Mouse (Mus musculus): ENCODE data around the gene Cntn3. TPM values are rescaled to one million over a fixed set of nuclear protein-coding genes. Genes with fewer than 3 reads are reported as not detected.
A peak's percentile ranks its signal among the peaks of the same experiment; 100 is the strongest.

Cntn3 gene
- polyA plus RNA-seq, 1 experiment from 2014 or later, result 1.6 TPM

GRCm38 (mm10) chr6:102421781-102422180 lies 151.1 kb downstream of the Cntn3 start:
- Histone ChIP-seq H3K4me2 (replicated peaks) (no peak overlapping the region), H3K4me3 (no peak overlapping the region), H3K9me3 (no peaks in the 10 kb centered on the region), H3K27ac (replicated peaks) (no peak overlapping the region), H3K36me3 (no peaks in the 10 kb centered on the region), H3K4me1 (no peaks in the 10 kb centered on the region), H3K9ac (replicated peaks) (no peak overlapping the region), H3K27me3 (no peaks in the 10 kb centered on the region)
- 0 out of 2 replicates have a peak, but pooled peaks have one; percentile 26 for ATAC-seq (replicated peaks)
- 12% methylated on average over 1 of the region's 1 CpGs for WGBS

- H3K27ac ChIP-seq (replicated peaks), result no peak overlapping the region
- H3K4me2 ChIP-seq (replicated peaks), result no peak overlapping the region
- H3K4me3 ChIP-seq, result no peak overlapping the region
- H3K9me3 ChIP-seq, result no peaks in the 10 kb centered on the region
- no peaks in the 10 kb centered on the region for H3K36me3 ChIP-seq
- H3K27me3 ChIP-seq, result no peaks in the 10 kb centered on the region
- no peaks in the 10 kb centered on the region for H3K4me1 ChIP-seq
- WGBS, result 75% methylated on average over 4 of the region's 4 CpGs
- H3K9ac ChIP-seq (replicated peaks), result no peak overlapping the region
- ATAC-seq (replicated peaks), result no peak
Observed at GRCm38 (mm10) chr6:102388590-102388989, 184.3 kb downstream of the Cntn3 start.

GRCm38 (mm10) chr6:102372112-102372511 lies 200.8 kb downstream of the Cntn3 start:
- Histone ChIP-seq H3K9ac (replicated peaks) (no peak overlapping the region), H3K4me3 (no peak overlapping the region), H3K4me2 (replicated peaks) (no peak overlapping the region), H3K4me1 (peaks cover 7% of the 10 kb centered on the region; the same call in 1 of the 2 replicates), H3K9me3 (no peaks in the 10 kb centered on the region), H3K36me3 (no peaks in the 10 kb centered on the region), H3K27ac (replicated peaks) (no peak overlapping the region), H3K27me3 (no peaks in the 10 kb centered on the region)
- no peak for ATAC-seq (replicated peaks)
- WGBS, result 0% methylated on average over 1 of the region's 1 CpGs

- Histone ChIP-seq H3K27me3 (no peaks in the 10 kb centered on the region), H3K9ac (replicated peaks) (no peak overlapping the region), H3K27ac (replicated peaks) (no peak overlapping the region), H3K4me2 (replicated peaks) (no peak overlapping the region), H3K36me3 (no peaks in the 10 kb centered on the region), H3K4me3 (no peak overlapping the region), H3K4me1 (no peaks in the 10 kb centered on the region), H3K9me3 (no peaks in the 10 kb centered on the region)
- ATAC-seq (replicated peaks), result no peak
Observed at GRCm38 (mm10) chr6:102363880-102364279, 209.0 kb downstream of the Cntn3 start.

- no peaks in the 10 kb centered on the region for H3K36me3 ChIP-seq
- no peaks in the 10 kb centered on the region for H3K9me3 ChIP-seq
- no peak overlapping the region for H3K9ac ChIP-seq (replicated peaks)
- no peaks in the 10 kb centered on the region for H3K4me1 ChIP-seq
- no peak overlapping the region for H3K4me2 ChIP-seq (replicated peaks)
- no peak overlapping the region for H3K27ac ChIP-seq (replicated peaks)
- WGBS, result 82% methylated on average over 3 of the region's 3 CpGs
- no peak for ATAC-seq (replicated peaks)
- H3K27me3 ChIP-seq, result no peaks in the 10 kb centered on the region
- no peak overlapping the region for H3K4me3 ChIP-seq
Observed at GRCm38 (mm10) chr6:102363291-102363832, 209.5 kb downstream of the Cntn3 start.

GRCm38 (mm10) chr6:102332144-102332543 lies 240.8 kb downstream of the Cntn3 start:
- no peaks in the 10 kb centered on the region for H3K4me1 ChIP-seq
- H3K4me3 ChIP-seq, result no peak overlapping the region
- no peaks in the 10 kb centered on the region for H3K9me3 ChIP-seq
- no peaks in the 10 kb centered on the region for H3K36me3 ChIP-seq
- H3K27ac ChIP-seq (replicated peaks), result no peak overlapping the region
- no peak overlapping the region for H3K9ac ChIP-seq (replicated peaks)
- 69% methylated on average over 3 of the region's 3 CpGs for WGBS
- no peak overlapping the region for H3K4me2 ChIP-seq (replicated peaks)
- ATAC-seq (replicated peaks), result no peak
- no peaks in the 10 kb centered on the region for H3K27me3 ChIP-seq

- no peak overlapping the region for H3K27ac ChIP-seq (replicated peaks)
- no peaks in the 10 kb centered on the region for H3K36me3 ChIP-seq
- no peaks in the 10 kb centered on the region for H3K27me3 ChIP-seq
- no peak overlapping the region for H3K4me3 ChIP-seq
- ATAC-seq (replicated peaks), result no peak
- no peak overlapping the region for H3K9ac ChIP-seq (replicated peaks)
- H3K9me3 ChIP-seq, result no peaks in the 10 kb centered on the region
- WGBS, result 74% methylated on average over 2 of the region's 2 CpGs
- no peak overlapping the region for H3K4me2 ChIP-seq (replicated peaks)
- no peaks in the 10 kb centered on the region for H3K4me1 ChIP-seq
Observed at GRCm38 (mm10) chr6:102326711-102327110, 246.2 kb downstream of the Cntn3 start.

- Histone ChIP-seq H3K4me2 (replicated peaks) (no peak overlapping the region), H3K9me3 (no peaks in the 10 kb centered on the region), H3K27ac (replicated peaks) (no peak overlapping the region), H3K4me3 (no peak overlapping the region), H3K9ac (replicated peaks) (no peak overlapping the region), H3K36me3 (no peaks in the 10 kb centered on the region), H3K4me1 (no peaks in the 10 kb centered on the region), H3K27me3 (no peaks in the 10 kb centered on the region)
- peak; percentile 74 for ATAC-seq (replicated peaks)
- 45% methylated on average over 4 of the region's 4 CpGs for WGBS
Observed at GRCm38 (mm10) chr6:102322614-102323284, 250.2 kb downstream of the Cntn3 start.

- no peaks in the 10 kb centered on the region for H3K4me1 ChIP-seq
- no peaks in the 10 kb centered on the region for H3K36me3 ChIP-seq
- no peak overlapping the region for H3K9ac ChIP-seq (replicated peaks)
- no peak overlapping the region for H3K4me3 ChIP-seq
- no peak overlapping the region for H3K27ac ChIP-seq (replicated peaks)
- H3K4me2 ChIP-seq (replicated peaks), result no peak overlapping the region
- ATAC-seq (replicated peaks), result no peak
- no peaks in the 10 kb centered on the region for H3K27me3 ChIP-seq
- H3K9me3 ChIP-seq, result no peaks in the 10 kb centered on the region
- 62% methylated on average over 3 of the region's 3 CpGs for WGBS
Observed at GRCm38 (mm10) chr6:102319755-102320154, 253.1 kb downstream of the Cntn3 start.

GRCm38 (mm10) chr6:102282889-102283288 lies 290.0 kb downstream of the Cntn3 start:
- ATAC-seq (replicated peaks), result no peak
- Histone ChIP-seq H3K9ac (replicated peaks) (no peak overlapping the region), H3K4me2 (replicated peaks) (no peak overlapping the region), H3K9me3 (no peaks in the 10 kb centered on the region), H3K36me3 (no peaks in the 10 kb centered on the region), H3K27ac (replicated peaks) (no peak overlapping the region), H3K27me3 (no peaks in the 10 kb centered on the region), H3K4me3 (no peak overlapping the region), H3K4me1 (no peaks in the 10 kb centered on the region)
- 19% methylated on average over 2 of the region's 2 CpGs for WGBS

- no peaks in the 10 kb centered on the region for H3K27me3 ChIP-seq
- no peaks in the 10 kb centered on the region for H3K4me1 ChIP-seq
- H3K9me3 ChIP-seq, result no peaks in the 10 kb centered on the region
- H3K36me3 ChIP-seq, result no peaks in the 10 kb centered on the region
- no peak overlapping the region for H3K9ac ChIP-seq (replicated peaks)
- no peak overlapping the region for H3K4me3 ChIP-seq
- 90% methylated on average over 1 of the region's 1 CpGs for WGBS
- no peak for ATAC-seq (replicated peaks)
- H3K4me2 ChIP-seq (replicated peaks), result no peak overlapping the region
- H3K27ac ChIP-seq (replicated peaks), result no peak overlapping the region
Observed at GRCm38 (mm10) chr6:102231015-102231414, 341.9 kb downstream of the Cntn3 start.

- no peak for ATAC-seq (replicated peaks)
- H3K36me3 ChIP-seq, result no peaks in the 10 kb centered on the region
- H3K27me3 ChIP-seq, result no peaks in the 10 kb centered on the region
- no peaks in the 10 kb centered on the region for H3K9me3 ChIP-seq
- no peak overlapping the region for H3K4me3 ChIP-seq
- H3K9ac ChIP-seq (replicated peaks), result no peak overlapping the region
- H3K4me1 ChIP-seq, result no peaks in the 10 kb centered on the region
- 4% methylated on average over 1 of the region's 1 CpGs for WGBS
- no peak overlapping the region for H3K27ac ChIP-seq (replicated peaks)
- H3K4me2 ChIP-seq (replicated peaks), result no peak overlapping the region
Observed at GRCm38 (mm10) chr6:102186316-102186715, 386.6 kb downstream of the Cntn3 start.

- H3K27me3 ChIP-seq, result no peaks in the 10 kb centered on the region
- H3K27ac ChIP-seq (replicated peaks), result no peak overlapping the region
- ATAC-seq (replicated peaks), result no peak
- no peaks in the 10 kb centered on the region for H3K36me3 ChIP-seq
- H3K9me3 ChIP-seq, result no peaks in the 10 kb centered on the region
- no peak overlapping the region for H3K4me3 ChIP-seq
- no peak overlapping the region for H3K9ac ChIP-seq (replicated peaks)
- no peak overlapping the region for H3K4me2 ChIP-seq (replicated peaks)
- H3K4me1 ChIP-seq, result no peaks in the 10 kb centered on the region
- WGBS, result 43% methylated on average over 6 of the region's 6 CpGs
Observed at GRCm38 (mm10) chr6:102170913-102171312, 402.0 kb downstream of the Cntn3 start.
